Mouse (Mus musculus) hindbrain, embryonic 13.5 days (tissue): Measurements from ENCODE around the gene Syt3. TPM values are rescaled to one million over a fixed set of nuclear protein-coding genes. Genes with fewer than 3 reads are reported as not detected.

Source experiments
- ATAC-seq: fragments of 200-750 bp; cut with Nextera tagmentation; 2 replicates; pipeline ENCODE4 v1.8.0; 2017; ENCODE audit warnings: moderate TSS enrichment; ENCODE audit not compliant: low FRiP score
- H3K27ac ChIP-seq: fragments of 300-500 bp; sonication (generic); 2 replicates; pipeline ENCODE4 v1.5.1; 2015; ENCODE audit warnings: inconsistent platforms, mild to moderate bottlenecking, moderate library complexity
- H3K27me3 ChIP-seq: fragments of 300-500 bp; sonication (generic); 2 replicates; pipeline ENCODE4 v1.6.1; 2015; ENCODE audit warnings: mild to moderate bottlenecking, inconsistent platforms
- H3K36me3 ChIP-seq: fragments of 300-500 bp; sonication (generic); 2 replicates; pipeline ENCODE4 v1.6.1; 2015; ENCODE audit warnings: mild to moderate bottlenecking, inconsistent platforms
- H3K4me1 ChIP-seq: fragments of 300-500 bp; sonication (generic); replicated peaks from 2 replicates; pipeline ENCODE4 v1.6.1; 2015; ENCODE audit warnings: inconsistent platforms
- H3K4me2 ChIP-seq: fragments of 300-500 bp; sonication (generic); 2 replicates; pipeline ENCODE4 v1.6.1; 2015; ENCODE audit warnings: inconsistent platforms, mild to moderate bottlenecking, moderate library complexity
- H3K4me3 ChIP-seq: fragments of 300-500 bp; sonication (generic); 2 replicates; pipeline ENCODE4 v1.5.1; 2015; ENCODE audit warnings: mild to moderate bottlenecking, inconsistent platforms
- H3K9ac ChIP-seq: fragments of 300-500 bp; sonication (generic); 2 replicates; pipeline ENCODE4 v1.6.1; 2015; ENCODE audit warnings: mild to moderate bottlenecking, inconsistent platforms
- H3K9me3 ChIP-seq: fragments of 300-500 bp; sonication (generic); 2 replicates; pipeline ENCODE4 v1.6.1; 2016; ENCODE audit warnings: inconsistent platforms
- WGBS: fragments of 180-500 bp; shearing (Covaris S2); methylation state at CpG from one replicate; pipeline ENCODE4 v1.1.7; 2015; 5-methylcytosine and 5-hydroxymethylcytosine counted together
- polyA plus RNA-seq: library from polyadenylated mRNA; unstranded; fragments of >200 nt; fragmentation: Nextera tagmentation; extraction: Ambion mirVana; gene quantifications from 2 replicates; pipeline ENCODE4 v1.2.1, GENCODE M21; 2015

Gene Syt3
- 26.1 and 27.7 TPM in 2 replicates for polyA plus RNA-seq

DNA sequence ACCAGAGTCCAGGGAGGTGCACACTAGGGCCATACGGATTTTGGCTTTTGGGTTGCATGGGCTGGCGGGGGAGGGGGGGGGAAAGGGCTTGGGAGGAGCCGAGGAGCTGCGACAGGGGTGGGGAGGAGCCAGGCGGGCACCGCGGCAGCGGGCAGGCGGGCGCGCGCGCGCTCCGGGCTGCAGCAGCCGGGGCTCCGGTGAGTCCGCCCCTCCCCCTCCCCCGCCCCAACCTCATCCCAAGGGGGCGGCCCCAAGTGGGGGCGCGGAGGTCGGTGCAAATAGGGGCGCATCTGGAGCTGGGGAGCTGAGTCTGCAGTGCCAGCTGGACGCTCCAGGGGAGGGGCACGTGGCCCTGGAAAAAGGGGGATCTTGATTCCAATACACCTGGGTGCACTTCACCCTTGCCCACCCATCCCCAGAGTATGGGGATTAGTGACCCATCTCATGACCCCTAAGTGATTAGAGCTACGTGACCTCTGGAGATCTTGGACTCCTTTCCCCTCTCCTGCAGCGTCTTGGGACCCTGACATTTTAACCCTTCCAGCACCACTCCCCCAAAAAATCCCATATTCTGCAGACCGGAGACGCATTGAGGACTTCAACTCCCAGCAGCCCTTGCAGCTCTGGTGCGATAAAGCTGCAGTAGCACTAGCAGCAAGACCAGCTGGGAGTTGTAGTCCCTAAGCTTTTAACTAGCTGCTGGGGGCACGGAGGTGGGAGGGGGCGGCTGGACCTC, at the start of gene Syt3:
Gene Syt3 (plus strand): TSS at position 123 of the 736 bp plus-strand sequence.
- Histone ChIP-seq H3K4me3 (peak within 1 kb of the TSS; percentile 55), H3K27me3 (peaks cover 26% of the 10 kb centered on the region), H3K4me1 (peaks cover 32% of the 10 kb centered on the region), H3K27ac (peak within 1 kb of the TSS; percentile 85), H3K4me2 (peak within 1 kb of the TSS; percentile 87), H3K9ac (peak within 1 kb of the TSS; percentile 80), H3K9me3 (no peaks in the 10 kb centered on the region), H3K36me3 (no peaks in the 10 kb centered on the region)
- ATAC-seq: peak; percentile 90
- under 1% methylated on average over 24 of the region's 33 CpGs for WGBS

DNA sequence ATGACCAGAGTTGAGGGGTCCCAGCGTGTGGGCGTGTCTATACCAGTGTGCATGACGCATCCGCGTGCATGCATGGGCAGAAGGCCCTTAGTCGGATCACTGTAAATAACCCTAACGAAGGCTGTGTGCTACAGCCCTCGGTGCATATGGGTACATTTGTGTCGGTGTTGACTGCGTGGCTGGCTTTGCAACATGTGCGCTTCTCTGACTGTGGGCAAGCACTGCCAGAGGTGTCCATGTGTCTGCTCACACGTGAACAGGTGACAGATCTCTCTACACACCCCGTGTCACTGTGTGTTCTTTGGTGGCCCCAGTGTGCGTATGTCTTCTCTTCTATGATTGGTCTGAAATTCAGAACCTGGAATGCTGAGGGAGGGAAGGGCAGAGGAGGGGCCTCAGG, 49.8 kb upstream of the Syt3 start:
- 71% methylated on average over 14 of the region's 14 CpGs for WGBS
- no peak overlapping the region for H3K4me2 ChIP-seq
- no peaks in the 10 kb centered on the region for H3K9me3 ChIP-seq
- no peak overlapping the region for H3K4me3 ChIP-seq
- H3K4me1 ChIP-seq: peaks cover 29% of the 10 kb centered on the region
- H3K9ac ChIP-seq: no peak overlapping the region
- H3K27me3 ChIP-seq: peaks cover 60% of the 10 kb centered on the region
- no peak for ATAC-seq
- peaks cover 36% of the 10 kb centered on the region for H3K36me3 ChIP-seq
- H3K27ac ChIP-seq: no peak overlapping the region

DNA sequence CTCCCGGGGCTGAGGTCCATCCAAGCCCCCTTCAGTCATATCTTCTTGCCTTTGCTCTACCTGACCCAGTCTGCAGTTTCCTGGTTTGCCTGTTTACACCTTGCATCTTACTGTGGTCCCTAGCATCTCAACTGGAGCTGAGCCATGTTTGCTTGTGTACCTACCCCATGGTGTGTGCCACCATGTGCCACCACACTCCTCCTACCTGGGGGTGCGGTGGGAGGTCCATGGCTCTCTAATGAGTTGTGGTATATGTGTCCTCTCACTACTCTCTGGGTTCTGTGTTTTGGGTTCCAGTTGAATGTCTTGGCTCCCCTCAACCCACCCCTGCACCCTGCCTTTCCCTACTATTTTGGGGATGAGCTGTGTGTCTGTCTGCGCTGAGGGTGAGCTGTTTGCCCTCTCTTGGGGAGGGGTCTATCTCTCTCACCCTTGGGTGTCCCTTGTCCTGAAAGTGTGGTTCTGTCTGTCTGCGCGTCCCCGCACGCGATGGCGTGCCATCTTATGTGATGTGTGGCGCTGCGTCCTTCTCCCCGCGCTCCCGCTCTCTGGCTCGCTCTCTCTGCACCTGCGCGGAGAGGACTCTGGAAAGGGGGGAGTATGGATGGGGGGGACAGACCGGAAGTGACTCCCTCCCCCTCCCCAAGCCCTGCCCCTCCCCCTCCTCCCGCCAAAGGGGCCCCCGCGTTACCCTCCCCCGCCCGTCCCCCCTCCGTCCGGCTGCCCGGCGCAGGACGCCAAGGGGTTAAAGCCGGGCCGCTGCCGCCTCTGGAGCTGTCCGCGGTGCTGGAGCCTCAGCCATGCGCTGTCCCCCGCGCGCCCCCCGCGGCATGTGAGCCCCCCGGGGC, 48.6 kb upstream of the Syt3 start:
- peak overlapping the region; percentile 73 for H3K4me3 ChIP-seq
- ATAC-seq: peak; percentile 76
- WGBS: 3% methylated on average over 28 of the region's 40 CpGs
- peaks cover 29% of the 10 kb centered on the region for H3K4me1 ChIP-seq
- peak overlapping the region; percentile 96 for H3K27ac ChIP-seq
- no peaks in the 10 kb centered on the region for H3K9me3 ChIP-seq
- H3K4me2 ChIP-seq: peak overlapping the region; percentile 94
- H3K36me3 ChIP-seq: peaks cover 25% of the 10 kb centered on the region
- peak overlapping the region; percentile 96 for H3K9ac ChIP-seq
- H3K27me3 ChIP-seq: peaks cover 68% of the 10 kb centered on the region

DNA sequence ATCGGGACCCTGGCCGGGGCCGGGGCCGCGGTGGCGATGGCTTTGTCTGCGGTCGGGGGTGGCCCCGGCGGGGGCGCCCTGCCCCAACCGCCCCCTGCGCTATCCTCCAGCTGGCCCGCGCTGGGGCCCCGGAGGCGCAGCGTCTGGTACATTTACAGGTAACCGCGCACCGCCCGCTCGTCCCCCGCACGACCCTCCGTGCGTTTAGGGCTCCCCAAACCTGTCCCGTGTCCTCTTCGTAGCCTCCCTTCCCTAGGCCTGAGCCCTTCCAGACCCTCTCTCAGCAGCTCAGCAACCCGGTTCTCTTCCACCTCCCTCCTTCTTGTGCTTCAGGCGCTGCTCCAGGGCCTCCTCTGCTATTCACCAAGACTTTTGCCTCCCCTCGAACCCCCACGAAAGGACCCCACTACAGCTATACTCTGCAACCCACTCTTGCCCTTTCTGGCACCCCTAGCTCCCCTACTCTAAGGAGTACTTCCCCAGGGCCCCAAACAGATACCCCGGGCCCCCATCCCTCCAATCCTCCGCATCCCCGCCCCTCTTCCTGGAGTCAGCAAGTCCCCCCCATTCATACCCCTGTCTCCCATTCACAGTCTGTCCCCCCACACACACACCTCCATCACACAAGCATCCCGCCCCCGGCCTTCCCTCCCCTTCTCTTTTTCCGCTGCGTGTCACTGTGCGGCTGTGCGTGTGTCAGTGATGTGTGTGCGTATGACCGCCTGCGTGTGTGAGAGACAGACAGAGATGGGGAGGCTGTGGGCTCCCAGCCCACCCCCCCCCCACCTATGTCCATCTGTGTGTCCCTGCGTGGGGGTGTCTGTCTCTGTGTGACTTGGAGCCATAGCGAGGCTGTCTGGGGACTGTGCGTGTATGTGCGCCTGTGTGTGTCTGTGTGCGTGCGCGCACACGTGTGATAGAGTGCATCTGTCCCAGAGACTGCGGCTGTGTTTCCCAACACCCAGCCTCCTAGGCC, 47.6 kb upstream of the Syt3 start:
- peak; percentile 83 for ATAC-seq
- Histone ChIP-seq H3K4me1 (peaks cover 29% of the 10 kb centered on the region), H3K27ac (peak overlapping the region; percentile 96), H3K36me3 (peaks cover 23% of the 10 kb centered on the region), H3K4me2 (peak overlapping the region; percentile 94), H3K4me3 (peak overlapping the region; percentile 73), H3K9ac (peak overlapping the region; percentile 96), H3K27me3 (peaks cover 68% of the 10 kb centered on the region), H3K9me3 (no peaks in the 10 kb centered on the region)
- WGBS: 1% methylated on average over 50 of the region's 54 CpGs

DNA sequence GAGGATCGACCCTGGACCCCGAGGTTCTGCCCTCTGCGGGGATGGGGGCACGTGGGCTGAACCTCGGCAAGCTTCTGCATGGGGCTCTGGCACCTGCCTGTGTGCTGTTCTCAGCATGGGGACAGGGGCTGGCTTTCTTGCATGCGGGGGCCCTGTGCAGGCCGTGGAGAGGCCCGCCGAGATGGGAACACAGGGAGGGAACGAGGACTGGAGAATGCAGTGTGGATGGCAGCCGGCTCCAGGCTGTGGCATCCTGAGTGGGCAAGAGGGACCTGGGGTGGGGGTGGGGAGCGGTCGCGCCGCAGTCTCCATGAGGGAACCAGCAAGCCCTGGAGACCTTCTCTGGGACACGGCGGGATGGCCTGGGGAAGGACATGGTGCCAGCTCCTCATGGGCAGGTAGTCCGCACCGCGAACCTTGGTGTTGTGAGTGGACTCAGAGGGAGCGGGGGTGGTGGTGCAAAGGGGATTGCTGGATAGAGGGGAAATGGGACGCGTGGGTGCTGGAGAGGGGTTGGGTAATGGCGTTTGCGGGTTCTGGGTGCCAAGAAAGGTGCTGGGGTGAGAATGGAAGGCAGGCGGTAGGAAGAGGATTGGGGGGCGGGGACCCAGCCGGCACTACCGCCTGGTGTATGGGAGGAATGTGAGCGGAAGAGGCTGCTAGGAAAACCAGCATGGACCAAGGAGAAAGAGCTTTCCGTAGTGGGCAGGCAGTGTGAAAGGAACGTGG, 46.6 kb upstream of the Syt3 start:
- H3K27me3 ChIP-seq: peaks cover 68% of the 10 kb centered on the region
- ATAC-seq: peak; percentile 34
- peaks cover 21% of the 10 kb centered on the region for H3K36me3 ChIP-seq
- H3K27ac ChIP-seq: peak overlapping the region; percentile 96
- H3K9me3 ChIP-seq: no peaks in the 10 kb centered on the region
- H3K9ac ChIP-seq: peak overlapping the region; percentile 96
- H3K4me1 ChIP-seq: peaks cover 29% of the 10 kb centered on the region
- 3% methylated on average over 32 of the region's 32 CpGs for WGBS
- peak overlapping the region; percentile 94 for H3K4me2 ChIP-seq
- H3K4me3 ChIP-seq: peak overlapping the region; percentile 73

DNA sequence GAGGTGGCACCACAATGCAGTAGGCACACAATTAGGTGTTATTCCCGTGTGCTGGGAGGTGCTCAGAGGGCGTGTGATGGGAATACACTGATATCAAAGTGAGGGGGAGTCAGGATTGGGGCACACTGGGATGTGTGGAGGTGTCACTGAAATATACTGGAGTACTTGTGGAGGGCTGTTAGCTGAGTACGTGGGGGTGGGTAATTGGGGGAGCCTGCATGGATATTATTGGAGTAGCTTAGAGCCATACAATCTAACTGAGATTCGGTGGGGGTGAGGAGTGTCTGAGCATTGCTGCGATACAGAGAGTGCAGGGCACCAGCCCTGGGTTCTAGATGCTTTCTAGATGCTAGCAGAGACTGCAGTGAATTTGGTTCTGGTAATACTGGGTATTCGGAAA, 43.7 kb upstream of the Syt3 start:
- ATAC-seq: no peak
- Histone ChIP-seq H3K9ac (no peak overlapping the region), H3K27me3 (peaks cover 47% of the 10 kb centered on the region), H3K27ac (no peak overlapping the region), H3K9me3 (no peaks in the 10 kb centered on the region), H3K4me2 (no peak overlapping the region), H3K4me3 (no peak overlapping the region), H3K36me3 (peaks cover 30% of the 10 kb centered on the region), H3K4me1 (peaks cover 25% of the 10 kb centered on the region)
- WGBS: 72% methylated on average over 6 of the region's 6 CpGs

DNA sequence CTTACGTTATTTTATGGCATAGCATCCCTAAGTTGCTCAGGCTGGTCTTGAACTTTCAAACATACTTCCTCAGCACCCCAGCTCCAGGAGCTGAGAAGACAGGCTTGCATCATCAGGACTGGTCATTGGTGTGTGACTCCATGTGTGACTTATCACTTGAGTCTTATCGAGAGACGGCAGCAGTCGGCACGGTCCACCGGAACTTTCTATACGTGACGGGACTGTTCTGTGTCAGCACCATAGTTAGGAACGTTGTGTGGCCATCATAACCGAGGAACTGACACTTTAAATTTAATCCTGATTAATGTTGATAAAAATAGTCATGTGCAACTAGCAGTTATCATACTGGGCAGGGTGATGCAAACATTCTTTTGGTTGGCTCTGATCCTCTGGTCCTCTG, 42.8 kb upstream of the Syt3 start:
- Histone ChIP-seq H3K4me2 (no peak overlapping the region), H3K27ac (no peak overlapping the region), H3K9ac (no peak overlapping the region), H3K27me3 (peaks cover 41% of the 10 kb centered on the region), H3K9me3 (no peaks in the 10 kb centered on the region), H3K36me3 (peaks cover 39% of the 10 kb centered on the region), H3K4me3 (no peak overlapping the region), H3K4me1 (peaks cover 20% of the 10 kb centered on the region)
- WGBS: 90% methylated on average over 10 of the region's 10 CpGs
- no peak for ATAC-seq

DNA sequence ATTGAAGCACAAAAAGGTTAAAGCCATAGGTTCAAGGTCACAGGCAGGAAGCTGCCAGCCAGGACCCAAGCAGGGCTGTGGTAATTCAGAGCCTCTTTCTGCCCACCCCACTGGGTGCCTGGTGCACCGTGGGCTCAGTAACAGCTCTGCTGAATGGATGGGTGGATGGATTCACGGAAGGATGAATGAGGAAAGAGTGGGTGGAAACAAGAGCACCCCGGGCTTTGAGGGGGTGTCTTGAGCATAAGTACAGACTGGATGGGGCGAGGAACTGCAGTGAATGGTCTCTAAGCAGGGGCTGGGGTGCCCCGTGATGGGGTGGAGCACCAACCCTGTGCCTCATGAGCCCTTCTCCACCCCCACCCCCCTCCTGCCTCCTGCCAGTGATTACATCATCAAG, 42.2 kb upstream of the Syt3 start:
- H3K4me1 ChIP-seq: peaks cover 18% of the 10 kb centered on the region
- no peaks in the 10 kb centered on the region for H3K9me3 ChIP-seq
- H3K9ac ChIP-seq: no peak overlapping the region
- H3K27me3 ChIP-seq: peaks cover 38% of the 10 kb centered on the region
- WGBS: 72% methylated on average over 5 of the region's 5 CpGs
- peaks cover 45% of the 10 kb centered on the region for H3K36me3 ChIP-seq
- no peak overlapping the region for H3K27ac ChIP-seq
- H3K4me3 ChIP-seq: no peak overlapping the region
- no peak overlapping the region for H3K4me2 ChIP-seq
- ATAC-seq: no peak

DNA sequence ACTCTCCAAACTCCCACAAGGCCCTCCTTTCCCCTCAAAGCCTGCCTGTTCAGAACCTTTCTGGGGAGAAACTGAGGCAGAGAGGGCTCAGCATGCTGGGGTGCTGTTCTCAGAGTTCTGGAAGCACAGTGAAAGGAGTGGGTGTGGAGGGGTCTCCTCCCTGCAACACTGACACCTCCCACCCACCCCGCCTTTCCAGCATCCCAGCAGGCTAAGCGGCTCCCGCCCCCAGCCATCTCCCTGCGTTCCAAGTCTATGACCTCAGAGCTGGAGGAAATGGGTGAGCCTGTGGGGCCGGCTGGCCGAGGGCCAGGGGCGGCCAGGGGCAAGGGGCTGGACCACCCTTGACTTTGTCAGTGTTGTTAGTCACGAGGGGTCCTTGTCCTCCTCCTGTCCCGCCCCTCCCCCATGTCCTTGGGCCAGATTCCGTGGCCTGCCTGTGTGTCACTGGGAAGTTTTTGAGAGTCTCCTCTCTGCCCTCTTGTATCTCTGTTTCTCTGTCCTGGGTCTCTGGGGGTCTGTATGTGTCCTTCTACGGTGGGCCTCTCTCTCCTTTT, 40.4 kb upstream of the Syt3 start:
- Histone ChIP-seq H3K27me3 (peaks cover 36% of the 10 kb centered on the region), H3K9ac (no peak overlapping the region), H3K36me3 (peaks cover 63% of the 10 kb centered on the region), H3K27ac (no peak overlapping the region), H3K9me3 (no peaks in the 10 kb centered on the region), H3K4me1 (peaks cover under 1% of the 10 kb centered on the region; the same call in 1 of the 2 replicates), H3K4me3 (no peak overlapping the region), H3K4me2 (no peak overlapping the region)
- no peak for ATAC-seq
- 29% methylated on average over 11 of the region's 11 CpGs for WGBS

DNA sequence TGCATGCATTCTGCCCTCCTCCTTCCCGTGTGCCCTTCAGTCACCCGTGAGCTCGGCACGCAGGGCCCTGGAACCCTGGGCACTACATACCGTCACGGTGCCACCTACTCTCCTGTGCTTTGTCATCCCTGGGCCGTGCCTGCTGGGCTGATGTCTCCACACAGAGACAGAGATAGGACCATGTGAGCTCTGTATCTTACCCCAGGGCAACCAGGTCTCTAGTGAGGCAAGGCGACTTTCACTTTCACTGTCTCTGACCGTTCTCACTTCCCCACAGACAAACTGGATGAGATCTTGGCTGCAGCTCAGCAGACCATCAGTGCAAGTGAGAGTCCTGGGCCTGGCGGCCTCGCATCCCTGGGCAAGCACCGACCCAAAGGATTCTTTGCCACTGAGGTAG, 39.3 kb upstream of the Syt3 start:
- Histone ChIP-seq H3K27ac (no peak overlapping the region), H3K4me2 (no peak overlapping the region), H3K4me1 (no peaks in the 10 kb centered on the region), H3K9me3 (no peaks in the 10 kb centered on the region), H3K4me3 (no peak overlapping the region), H3K9ac (no peak overlapping the region), H3K27me3 (peaks cover 37% of the 10 kb centered on the region), H3K36me3 (peaks cover 72% of the 10 kb centered on the region)
- ATAC-seq: no peak
- WGBS: 78% methylated on average over 12 of the region's 12 CpGs

DNA sequence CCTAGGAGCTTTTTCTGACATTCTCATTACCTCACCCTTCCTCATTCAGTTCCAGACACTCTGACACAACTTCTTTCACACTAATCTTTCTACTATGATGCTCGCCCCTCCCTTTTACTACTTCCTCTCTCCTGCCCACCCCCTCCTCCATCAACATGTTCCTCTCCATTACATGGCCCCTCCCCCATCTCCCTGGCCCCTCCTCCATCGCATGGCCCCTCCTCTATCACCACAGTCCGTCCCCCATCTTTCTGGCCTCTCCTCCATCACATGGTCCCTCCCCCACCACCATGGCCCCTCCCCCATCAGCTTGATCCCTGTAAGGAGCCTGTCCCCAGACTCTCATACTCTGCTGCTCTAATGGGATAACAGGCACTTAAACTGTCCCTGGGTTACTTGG, 34.9 kb upstream of the Syt3 start:
- Histone ChIP-seq H3K9ac (no peak overlapping the region), H3K36me3 (peaks cover 82% of the 10 kb centered on the region), H3K4me2 (no peak overlapping the region), H3K4me1 (peaks cover 38% of the 10 kb centered on the region), H3K9me3 (no peaks in the 10 kb centered on the region), H3K27me3 (peaks cover 68% of the 10 kb centered on the region), H3K4me3 (no peak overlapping the region), H3K27ac (no peak overlapping the region)
- 21% methylated on average over 3 of the region's 3 CpGs for WGBS
- no peak for ATAC-seq
